Mouse (Mus musculus): Measurements from ENCODE around the gene Crybg2.

Crybg2 gene

DNA sequence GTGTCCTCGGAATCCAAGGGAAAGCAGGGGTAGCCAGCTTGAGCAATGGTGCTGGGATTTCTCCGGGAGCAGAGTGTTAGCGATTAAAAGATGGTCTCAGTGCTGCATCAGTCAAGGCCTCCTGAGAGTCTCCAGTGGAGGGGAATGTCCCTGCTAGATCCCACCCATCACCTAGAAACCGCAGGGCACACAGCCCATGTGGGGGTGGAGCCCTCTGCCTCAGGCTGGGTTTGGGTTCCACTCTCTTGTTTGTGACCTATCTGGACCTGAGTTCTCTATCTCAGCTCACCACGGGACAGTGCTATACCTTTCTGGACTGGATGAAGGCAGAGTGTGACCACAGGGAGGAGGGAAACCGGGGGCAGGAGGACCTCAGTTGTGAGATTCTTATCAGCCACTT lies 1.7 kb upstream of the Crybg2 start:
- no peak for DNase-seq

DNA sequence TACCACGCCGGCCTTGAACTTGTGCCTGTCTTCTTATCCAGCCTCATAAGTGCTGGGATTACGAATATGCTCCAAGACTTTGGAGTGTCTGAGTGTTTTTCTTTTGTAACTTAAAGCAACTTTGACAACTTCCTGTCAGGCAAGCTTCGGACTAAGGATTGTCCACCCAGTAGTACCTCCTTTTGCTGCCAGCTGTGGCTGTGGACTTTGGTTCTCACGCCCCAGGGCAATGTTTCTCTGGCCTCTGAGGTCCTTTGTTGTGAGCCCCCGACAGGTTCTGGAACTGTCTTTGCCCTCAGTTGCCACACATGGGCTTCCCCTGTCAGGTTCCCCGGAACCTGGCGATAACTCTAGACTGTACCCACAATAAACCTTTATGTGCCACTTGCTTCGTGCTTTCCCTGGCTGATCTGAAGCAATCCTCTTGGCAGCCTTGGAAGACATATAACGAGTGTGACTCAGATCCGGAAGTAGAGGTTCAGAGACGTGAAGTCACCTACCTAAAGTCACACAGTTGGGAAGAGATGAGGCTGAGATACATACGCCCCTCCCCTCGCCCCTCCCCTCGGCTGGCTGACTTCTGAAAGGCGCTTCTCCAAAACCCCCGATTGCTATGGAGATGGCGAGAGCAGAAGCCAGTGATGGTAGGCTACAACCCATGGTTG lies 683 bp downstream of the Crybg2 start:
- DNase-seq: peak; percentile 74

DNA sequence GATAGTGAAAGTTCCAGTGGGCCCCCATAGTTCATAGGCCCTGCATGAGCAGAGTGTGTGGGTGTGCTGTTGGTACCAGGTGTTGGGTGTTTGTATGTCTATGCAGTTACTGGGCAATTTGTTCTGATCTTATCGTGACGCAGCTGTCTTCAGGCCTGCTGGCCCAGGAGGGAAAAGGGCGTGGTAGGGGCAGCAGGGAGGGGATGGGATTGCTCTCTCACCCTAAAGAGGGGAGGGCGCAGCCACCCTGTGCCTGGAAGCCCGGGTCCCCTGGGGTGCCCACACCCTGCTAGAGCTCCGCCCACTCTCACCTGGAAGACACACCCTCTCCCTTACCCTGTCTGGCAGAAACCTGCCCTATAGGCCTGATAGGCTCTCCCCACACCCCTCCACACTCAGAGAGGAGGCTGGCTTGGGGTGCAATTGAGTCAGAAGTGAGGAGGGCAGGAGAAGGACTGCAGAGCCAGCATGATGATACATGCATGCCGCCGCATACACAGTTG lies 1.4 kb downstream of the Crybg2 start:
- DNase-seq: no peak

DNA sequence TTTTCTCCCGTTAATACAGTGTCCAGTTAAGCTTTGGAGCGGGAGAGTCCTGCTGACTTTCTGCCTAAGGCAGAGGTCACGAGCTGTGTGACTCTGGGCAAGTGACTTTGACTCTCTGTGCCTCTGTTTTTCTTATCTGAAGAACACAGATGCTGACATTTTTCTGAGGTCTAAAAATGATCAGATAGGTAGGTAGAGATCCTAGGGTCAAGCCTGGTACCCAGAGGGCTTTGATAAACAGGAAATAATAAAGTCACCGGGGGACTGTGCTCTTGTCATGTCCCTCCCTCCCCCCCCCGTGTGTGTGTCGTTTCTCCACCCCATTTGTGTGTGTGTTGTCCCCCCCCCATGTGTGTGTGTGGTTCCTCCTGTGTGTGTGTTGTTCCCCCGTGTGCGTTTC lies 1.9 kb downstream of the Crybg2 start:
- no peak for DNase-seq

DNA sequence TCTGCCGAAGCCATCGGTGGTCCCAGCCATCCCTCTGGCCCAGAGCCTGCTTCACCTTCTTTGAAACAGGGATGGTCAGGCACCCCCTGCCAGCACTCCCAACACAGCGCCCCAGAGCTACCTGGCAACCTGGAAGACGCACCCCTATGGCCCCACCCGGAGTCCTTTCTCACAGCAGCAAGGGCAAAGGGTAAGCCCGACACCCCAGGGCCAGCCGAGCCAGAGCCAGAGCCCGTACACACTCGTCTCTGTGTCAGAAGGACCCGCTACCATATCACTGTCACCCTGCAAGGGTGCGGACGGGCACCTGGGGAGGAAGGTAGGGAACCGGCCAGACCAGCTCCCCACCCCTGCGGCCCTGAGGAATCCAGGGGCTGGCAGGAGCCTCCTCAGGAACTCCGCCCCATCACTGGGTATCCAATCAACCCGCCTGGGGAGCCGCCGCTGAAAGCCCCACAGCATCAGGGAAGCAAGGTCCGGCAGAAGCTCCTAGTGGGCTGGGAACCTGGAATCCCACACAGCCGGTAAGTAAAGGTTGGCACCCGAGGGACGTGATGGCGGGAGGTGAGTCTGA lies 4.9 kb downstream of the Crybg2 start:
- peak; percentile 39 for DNase-seq

DNA sequence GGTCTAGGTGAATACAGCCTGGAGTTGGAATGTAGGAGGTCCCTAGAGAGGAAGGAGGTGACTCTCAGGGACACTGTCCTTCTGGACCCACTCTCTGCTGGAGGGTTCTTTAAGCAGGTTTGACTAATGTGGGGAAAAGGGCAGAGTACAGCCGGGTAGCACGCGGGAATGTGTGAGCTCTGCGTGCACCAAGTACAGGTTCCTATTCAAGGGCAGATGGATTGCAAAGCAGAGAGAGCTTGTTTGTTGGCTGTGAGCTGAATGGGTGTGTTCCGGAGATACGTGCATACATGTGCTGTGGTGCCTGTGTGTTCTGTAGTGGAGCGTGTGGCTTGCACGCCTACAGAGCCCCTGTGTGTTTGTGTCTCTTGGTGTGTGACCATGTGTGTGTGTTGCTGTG lies 6.8 kb downstream of the Crybg2 start:
- DNase-seq: peak; percentile 76

DNA sequence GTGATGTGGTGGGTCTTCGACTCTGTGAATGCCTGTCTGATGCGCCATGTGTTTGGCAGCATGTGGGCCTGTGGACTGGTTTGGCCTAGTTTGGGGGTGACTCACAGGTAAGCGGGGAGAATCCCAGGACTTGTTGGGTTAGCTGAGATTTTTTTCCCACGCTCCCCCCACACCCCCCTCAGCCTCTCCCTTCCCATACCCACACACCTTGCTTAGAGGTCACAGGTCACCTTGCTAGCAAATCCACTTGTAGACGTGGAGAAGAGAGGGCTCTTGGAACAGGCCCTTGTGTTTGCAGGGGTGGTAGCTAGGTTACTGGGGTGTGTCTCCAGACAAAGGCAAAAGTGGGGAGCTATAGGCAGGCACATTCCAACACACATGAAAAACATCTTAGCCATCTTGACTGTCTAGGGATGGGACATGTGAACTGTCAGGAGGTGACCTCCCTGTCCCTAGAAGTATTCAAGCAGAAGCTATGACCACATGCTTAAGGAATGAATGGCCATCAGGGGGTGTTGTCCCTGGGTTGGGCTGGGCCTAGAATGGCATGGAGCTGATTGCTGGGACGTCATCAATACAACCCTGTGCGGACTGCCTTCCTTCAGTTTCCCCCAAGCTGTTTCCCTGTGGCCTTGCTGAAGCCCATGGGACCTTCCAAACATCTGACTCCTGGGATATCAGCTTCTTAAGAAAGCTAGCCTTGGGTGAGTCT lies 7.4 kb downstream of the Crybg2 start:
- no peak for DNase-seq

DNA sequence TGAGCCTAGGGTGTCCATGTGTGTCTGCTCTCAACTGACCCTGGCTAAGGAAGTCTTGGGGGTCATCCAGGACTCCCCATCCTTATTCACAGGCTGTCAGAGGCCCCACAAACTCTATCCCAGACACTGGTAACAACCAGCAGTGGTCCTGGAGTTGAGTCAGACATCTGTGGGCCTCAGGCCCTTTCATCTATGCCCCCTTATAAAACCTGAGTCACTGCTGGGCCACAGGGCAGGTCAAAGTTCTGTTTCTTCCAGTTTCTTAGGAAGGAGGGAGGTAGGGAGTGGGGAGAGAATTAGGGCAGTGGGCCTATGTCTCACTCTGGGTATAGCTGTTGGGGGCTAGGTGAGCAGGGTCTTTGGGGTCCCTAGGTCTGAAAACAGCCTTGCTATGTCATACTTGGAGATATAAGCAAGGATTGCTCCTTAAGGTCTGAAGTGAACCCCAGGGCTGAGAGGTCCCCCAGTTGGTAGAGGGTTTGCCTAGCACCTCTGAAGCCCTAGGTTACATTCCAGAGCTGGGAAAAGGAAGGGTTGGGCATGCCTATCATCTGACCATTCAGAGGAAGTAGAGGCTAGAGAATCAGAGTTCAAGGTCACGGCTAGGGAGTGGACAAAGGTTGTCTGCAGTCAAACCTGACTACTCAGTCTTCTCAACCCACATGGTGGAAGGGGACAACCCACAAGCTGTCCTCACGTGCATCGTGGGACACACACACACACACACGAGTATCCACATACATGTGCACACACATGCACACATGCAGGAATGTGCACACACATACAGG lies 8.4 kb downstream of the Crybg2 start:
- DNase-seq: no peak

DNA sequence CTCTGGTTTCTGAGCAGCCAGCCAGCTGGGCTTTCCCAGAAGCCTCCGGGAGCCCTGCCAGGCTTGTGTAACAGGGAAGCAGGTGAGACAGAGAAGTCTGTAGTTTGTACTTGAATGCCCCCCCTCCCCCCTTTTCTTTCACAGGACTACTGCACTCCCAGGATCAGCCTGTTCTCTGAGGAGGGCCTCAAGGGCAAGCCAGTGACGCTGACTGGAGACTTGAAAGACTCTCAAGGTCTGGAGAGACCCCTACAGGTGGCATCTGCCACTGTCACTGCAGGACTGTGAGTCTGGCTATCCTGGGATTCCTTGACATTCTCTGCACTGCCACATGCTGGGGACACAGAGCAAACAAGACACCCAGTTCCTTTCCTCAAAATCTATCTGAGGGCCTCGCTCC lies 18.1 kb downstream of the Crybg2 start:
- peak; percentile 86 for DNase-seq

DNA sequence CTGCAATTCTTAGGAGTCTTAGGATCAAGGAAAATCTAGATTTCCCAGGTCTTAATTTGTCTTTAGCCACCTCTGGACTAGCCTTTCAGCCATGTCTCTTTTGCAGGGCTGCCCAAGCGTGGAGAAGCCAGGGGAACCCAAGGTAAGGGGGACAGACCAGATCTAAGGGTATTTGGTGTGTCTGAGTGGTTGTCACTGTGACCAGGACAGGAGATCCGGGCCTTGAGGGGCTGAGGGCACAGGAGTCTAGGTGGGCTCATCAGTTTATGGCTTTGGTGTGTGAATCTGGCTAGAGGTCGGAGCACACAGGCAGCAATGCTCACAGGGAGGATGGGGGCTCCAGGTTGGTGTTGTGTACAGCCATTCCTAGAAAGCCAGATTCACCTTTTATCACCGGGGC lies 20.1 kb downstream of the Crybg2 start:
- no peak for DNase-seq

DNA sequence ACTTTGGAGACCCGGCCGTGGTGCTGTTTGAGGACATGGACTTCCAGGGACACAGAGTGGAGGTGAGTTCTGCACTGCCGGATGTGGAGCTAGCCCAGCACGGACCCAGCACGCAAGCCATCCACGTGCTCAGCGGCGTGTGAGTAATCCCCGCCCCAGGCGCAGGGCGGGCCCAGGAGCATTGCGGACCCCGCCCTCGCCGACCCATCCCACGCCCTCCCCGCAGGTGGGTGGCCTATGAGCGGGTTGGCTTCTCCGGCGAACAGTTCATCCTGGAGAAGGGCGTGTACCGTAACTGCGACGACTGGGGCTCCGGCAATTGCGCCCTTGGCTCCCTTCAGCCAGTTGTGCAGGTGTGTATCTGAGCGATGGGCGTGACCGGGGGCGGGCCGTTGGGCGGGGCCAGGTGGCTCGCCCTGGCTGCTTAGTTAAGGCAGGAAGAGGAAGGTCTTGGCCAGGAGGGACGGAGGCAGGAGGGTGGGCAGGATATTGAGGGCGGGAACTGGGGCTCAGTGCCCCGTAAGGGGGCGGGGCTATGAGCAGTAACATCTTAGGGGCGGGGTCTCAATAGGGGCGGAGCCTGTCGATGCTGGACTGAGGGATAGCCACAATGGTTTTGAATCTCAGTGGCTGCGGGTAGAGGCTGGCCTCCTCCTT lies 21.2 kb downstream of the Crybg2 start:
- peak; percentile 90 for DNase-seq

DNA sequence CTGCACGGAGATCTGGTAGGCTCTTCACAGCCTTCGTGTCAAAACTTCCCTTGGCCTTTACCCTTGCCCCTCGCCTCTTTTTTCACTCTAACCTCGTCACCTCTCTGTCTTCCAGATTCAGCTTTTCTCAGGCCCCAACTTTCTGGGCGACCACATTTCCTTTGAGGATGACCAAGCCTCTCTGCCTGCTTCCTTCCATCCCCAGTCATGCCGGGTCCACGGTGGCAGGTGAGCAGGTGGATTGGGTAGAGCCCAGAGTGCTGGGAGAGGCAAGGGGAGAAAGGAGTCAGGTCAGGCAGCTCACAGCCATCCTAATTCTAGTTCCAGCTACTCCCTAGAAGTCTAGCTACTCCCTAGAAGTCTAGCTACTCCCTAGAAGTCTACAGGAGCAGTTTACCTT lies 21.8 kb downstream of the Crybg2 start:
- no peak for DNase-seq

DNA sequence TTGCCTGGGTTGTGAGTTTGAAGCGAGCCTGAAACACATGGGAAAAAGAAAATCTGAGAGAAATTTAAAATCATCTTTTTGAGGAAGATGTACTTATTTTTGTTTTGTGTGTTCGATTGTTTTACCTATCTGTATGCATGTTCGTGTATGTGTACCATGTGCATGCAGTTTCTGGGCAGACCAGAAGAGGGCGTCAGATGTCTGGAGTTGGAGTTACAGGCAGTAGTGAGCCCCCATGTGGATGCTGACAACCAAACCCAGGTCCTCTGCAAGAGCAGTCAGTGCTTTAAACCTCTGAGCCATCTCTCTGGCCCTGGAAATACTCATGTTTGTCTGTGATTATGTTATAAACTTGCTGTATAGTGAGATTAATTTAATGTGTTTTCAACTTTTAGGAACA lies 24.4 kb downstream of the Crybg2 start:
- no peak for DNase-seq

DNA sequence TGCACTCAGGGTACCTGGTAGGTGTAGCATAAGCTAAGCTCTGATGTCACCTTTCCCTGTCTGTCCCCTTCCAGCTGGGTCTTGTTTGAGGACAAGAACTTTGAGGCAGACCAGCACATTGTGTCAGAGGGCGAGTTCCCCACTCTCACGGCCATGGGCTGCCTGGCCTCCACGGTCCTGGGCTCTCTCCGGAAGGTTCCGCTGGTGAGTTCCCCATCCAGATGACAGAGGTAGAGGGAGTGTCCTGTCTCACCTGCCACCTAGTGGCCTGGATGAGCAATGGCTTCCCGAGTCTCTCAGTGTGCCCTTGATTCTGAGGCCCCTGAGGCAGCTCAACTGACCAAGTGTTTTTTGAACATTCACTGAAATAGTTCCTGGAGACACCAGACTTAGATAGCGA lies 26.8 kb downstream of the Crybg2 start:
- DNase-seq: peak; percentile 63

DNA sequence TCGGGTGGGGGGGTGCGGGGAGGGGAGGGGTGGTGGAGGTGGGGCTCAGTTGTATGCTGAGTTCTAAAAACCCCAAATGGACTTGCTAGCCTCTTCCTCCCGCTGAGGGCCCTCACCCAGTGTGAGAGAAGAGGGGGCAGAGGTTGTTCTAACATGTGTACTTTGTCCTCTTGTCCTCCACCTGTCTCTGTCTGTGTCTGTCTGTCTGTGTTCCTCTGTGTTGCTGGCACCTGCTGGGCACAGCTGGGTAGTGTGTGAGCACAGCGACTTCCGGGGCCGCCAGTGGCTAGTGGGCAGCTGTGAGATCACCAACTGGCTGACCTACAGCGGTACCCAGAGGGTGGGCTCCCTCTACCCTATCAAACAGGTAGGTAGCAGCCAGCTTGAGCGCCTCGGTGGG lies 28.4 kb downstream of the Crybg2 start:
- peak; percentile 36 for DNase-seq

DNA sequence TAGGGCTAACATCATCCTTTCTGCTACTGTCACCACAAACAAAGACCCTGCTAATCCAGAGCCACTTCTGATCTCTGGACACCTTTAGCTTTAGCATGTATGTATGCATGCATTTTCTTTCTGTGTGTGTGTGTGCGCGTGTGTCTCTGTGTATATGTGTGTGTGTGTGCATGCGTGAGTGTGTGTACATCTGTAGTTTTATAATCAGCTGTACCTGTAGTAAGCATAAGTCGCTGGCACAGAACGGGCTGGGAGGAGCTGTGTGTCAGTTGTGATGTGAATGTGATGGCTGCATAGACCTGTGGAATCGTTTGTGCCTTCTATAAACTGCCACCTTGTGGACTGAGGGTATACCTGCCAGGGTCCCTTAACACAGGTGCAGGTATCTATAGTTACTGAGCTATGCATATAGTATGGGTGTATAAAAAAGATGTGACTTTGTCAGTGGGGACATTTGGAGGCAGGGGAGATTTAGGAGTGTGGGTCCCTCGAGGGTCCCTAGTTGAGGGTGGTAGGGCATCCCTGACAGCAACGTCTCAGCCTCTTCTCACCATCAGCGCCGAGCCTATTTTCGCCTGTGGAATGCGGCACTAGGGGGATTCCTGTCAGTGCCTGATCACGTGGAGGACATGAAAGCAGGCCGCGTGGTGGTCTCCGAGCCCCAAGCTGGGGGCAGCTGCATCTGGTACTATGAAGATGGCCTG lies 30.1 kb downstream of the Crybg2 start:
- no peak for DNase-seq

DNA sequence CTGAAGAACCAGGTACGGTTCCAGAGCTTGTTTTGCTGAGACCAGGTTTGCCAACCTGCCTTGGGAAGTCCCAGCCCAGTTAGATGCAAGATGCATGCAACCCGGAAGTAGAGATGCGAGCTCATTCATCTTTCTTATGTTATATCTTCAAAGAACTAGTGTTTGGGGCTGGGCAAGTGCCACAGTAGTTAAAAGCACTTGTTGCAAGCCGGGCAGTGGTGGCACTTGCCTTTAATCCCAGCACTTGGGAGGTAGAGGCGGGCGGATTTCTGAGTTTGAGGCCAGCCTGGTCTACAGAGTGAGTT lies 30.6 kb downstream of the Crybg2 start:
- DNase-seq: no peak

DNA sequence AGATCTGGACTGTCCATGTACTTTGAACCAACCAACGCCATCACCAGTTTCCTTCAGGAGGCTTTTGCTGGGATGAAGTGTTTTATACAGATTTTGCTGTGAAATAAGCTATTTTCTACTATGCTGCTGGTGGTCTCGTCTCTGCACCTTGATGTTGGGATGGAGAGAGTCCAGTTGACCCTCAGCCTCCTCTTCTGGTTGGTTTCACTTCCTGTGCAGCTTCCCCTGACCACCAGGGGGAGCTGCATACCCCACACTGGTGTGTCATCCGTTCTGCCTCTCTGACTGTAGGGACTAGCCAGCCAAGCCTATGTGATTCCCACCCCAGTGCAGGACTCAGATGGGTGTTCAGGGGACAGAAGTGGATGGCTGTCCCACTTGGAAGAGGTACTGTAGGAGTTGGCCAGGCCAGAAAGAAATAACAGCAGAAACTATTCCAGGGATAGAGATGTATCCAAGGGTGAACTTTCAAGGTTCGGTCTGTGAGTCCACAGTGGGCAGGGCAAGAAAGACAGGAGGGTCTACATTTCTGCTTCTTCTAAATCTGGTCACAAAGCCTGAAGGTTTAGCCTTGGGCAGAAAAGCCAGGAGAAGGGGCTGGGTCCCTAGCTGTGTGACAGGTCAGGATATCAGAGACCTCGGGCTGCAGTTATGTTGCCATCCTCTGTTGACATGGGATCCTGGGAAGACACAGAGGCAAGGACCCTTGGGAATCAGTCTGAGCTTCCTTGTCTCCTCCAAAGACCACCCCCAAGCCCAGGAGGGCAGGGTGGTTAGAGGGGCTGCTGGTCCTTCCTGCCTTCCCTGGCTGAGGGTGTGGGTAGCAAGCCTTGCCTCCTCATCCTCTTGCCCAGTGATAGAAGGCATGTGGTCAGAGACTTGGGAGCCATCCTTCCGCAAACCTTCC lies 32.0 kb downstream of the Crybg2 start:
- peak; percentile 58 for DNase-seq

DNA sequence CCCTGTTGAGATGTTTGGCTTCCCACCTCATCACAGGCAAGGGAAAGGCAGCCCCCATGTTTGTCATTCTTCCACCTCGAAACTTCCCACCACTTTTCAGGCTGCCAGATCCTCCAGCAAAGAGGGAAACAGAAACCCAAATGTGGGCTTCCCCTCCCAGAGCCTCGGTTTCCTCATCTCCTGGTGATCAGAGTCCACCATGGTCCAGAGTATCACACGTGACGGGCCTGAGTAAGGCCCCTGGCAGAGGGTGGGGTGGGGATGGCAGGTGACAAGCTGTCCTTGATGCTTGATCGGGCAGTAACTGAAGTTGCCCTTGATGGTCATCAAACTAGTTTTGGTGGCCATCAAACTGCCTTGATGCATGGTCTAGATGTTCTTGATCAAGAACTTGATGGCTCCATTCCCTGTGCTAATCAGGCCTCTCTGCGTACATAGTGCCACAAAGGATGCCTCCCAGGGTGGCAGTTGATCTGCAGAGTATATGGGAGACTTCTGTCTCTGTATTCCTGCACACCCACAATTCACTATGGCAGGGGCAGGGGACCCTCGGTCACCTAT lies 33.5 kb downstream of the Crybg2 start:
- no peak for DNase-seq

DNA sequence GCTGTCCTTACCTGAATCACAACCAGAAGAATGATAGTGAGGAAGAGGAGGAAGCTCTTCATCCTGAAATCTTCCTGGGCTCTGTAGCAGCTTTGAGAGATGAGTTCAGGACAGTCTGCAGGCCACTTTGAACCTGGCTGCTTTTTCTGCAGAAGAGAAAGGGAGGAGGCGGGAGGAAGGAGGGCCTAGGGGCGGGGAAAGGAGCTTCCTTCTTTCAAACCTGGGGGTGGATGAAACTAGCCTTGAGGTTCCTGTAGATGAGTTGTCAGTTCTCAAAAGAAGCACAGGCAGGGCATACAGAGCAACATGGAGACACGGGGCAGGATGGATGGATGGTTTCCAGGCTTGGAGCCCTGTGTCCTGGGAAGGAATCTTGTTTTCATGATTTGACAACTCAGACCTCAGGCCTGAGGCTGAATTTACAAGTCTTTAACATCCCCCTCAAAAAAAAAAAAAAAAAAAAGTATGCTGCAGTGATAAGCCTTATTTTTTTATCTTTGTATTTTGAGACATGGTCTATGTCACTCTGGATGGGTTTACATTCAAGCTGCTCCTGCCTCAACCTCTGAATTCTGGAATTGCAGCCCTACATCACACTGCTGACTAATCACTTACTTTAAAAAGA lies 34.4 kb downstream of the Crybg2 start, which contains the start of gene Cd52:
Cd52 (minus strand) TSS at position 160 of the 625 bp plus-strand sequence.
- peak; percentile 35 for DNase-seq
